Mouse (Mus musculus): ENCODE results near the gene Lrrc32. TPM values are rescaled to one million over a fixed set of nuclear protein-coding genes. Genes with fewer than 3 reads are reported as not detected.
A peak's percentile ranks its signal among the peaks of the same experiment; 100 is the strongest.

Gene Lrrc32
- polyA plus RNA-seq, 1 experiment: 7.2 TPM

GRCm38 (mm10) chr7:98523070-98523812 lies 34.2 kb downstream of the Lrrc32 start:
- H3K4me1 ChIP-seq (replicated peaks; ENCODE audit: control insufficient read depth, insufficient read depth, low read length): peaks cover 40% of the 10 kb centered on the region
- no peak for TF ChIP-seq CTCF (IDR thresholded peaks at IDR 0.05; ENCODE audit: borderline replicate concordance, control insufficient read depth, extremely low read depth, insufficient read depth, low read length, poor library complexity)
- TF ChIP-seq POLR2A (IDR thresholded peaks at IDR 0.05; ENCODE audit: control insufficient read depth, extremely low read depth, insufficient read depth, low read length, poor library complexity): no peak

GRCm38 (mm10) chr7:98523813-98524361 lies 34.8 kb downstream of the Lrrc32 start:
- Histone ChIP-seq H3K4me1 (replicated peaks; ENCODE audit: control insufficient read depth, insufficient read depth, low read length) (peaks cover 40% of the 10 kb centered on the region), H3K4me3 (ENCODE audit: control insufficient read depth, insufficient read depth, low read length) (no peak overlapping the region), H3K27ac (ENCODE audit: control insufficient read depth, insufficient read depth, low read length) (no peak overlapping the region; the same call in 1 of the 2 replicates), H3K36me3 (ENCODE audit: control insufficient read depth, insufficient read depth, low read length) (no peaks in the 10 kb centered on the region), H3K27me3 (ENCODE audit: control insufficient read depth, insufficient read depth, low read length) (no peaks in the 10 kb centered on the region)
- WGBS: 2% methylated on average over 7 of the region's 7 CpGs
- DNase-seq: peak; percentile 48
- TF ChIP-seq POLR2A (IDR thresholded peaks at IDR 0.05; ENCODE audit: control insufficient read depth, extremely low read depth, insufficient read depth, low read length, poor library complexity): no peak

More at GRCm38 (mm10) chr7:98523070-98523812, 34.2 kb downstream of the Lrrc32 start:
- Histone ChIP-seq H3K4me3 (ENCODE audit: control insufficient read depth, insufficient read depth, low read length) (no peak overlapping the region), H3K27me3 (ENCODE audit: control insufficient read depth, insufficient read depth, low read length) (no peaks in the 10 kb centered on the region), H3K36me3 (ENCODE audit: control insufficient read depth, insufficient read depth, low read length) (no peaks in the 10 kb centered on the region), H3K27ac (ENCODE audit: control insufficient read depth, insufficient read depth, low read length) (peak overlapping the region; percentile 49; the same call in 1 of the 2 replicates)
- 38% methylated on average over 8 of the region's 8 CpGs for WGBS
- DNase-seq: peak; percentile 51

- Histone ChIP-seq H3K27ac (ENCODE audit: control insufficient read depth, insufficient read depth, low read length) (no peak overlapping the region), H3K27me3 (ENCODE audit: control insufficient read depth, insufficient read depth, low read length) (no peaks in the 10 kb centered on the region), H3K36me3 (ENCODE audit: control insufficient read depth, insufficient read depth, low read length) (no peaks in the 10 kb centered on the region), H3K4me3 (ENCODE audit: control insufficient read depth, insufficient read depth, low read length) (no peak overlapping the region), H3K4me1 (replicated peaks; ENCODE audit: control insufficient read depth, insufficient read depth, low read length) (peaks cover 38% of the 10 kb centered on the region)
- TF ChIP-seq POLR2A (IDR thresholded peaks at IDR 0.05; ENCODE audit: control insufficient read depth, extremely low read depth, insufficient read depth, low read length, poor library complexity): no peak
- WGBS: 74% methylated on average over 6 of the region's 6 CpGs
- DNase-seq: no peak
Measured at GRCm38 (mm10) chr7:98524401-98524800, 35.3 kb downstream of the Lrrc32 start.

- no peak for DNase-seq
- H3K27me3 ChIP-seq (ENCODE audit: control insufficient read depth, insufficient read depth, low read length): no peaks in the 10 kb centered on the region
- no peak overlapping the region for H3K4me3 ChIP-seq (ENCODE audit: control insufficient read depth, insufficient read depth, low read length)
- peaks cover 33% of the 10 kb centered on the region for H3K4me1 ChIP-seq (replicated peaks; ENCODE audit: control insufficient read depth, insufficient read depth, low read length)
- no peak for TF ChIP-seq POLR2A (IDR thresholded peaks at IDR 0.05; ENCODE audit: control insufficient read depth, extremely low read depth, insufficient read depth, low read length, poor library complexity)
- TF ChIP-seq CTCF (IDR thresholded peaks at IDR 0.05; ENCODE audit: borderline replicate concordance, control insufficient read depth, extremely low read depth, insufficient read depth, low read length, poor library complexity): no peak
- no peak overlapping the region for H3K27ac ChIP-seq (ENCODE audit: control insufficient read depth, insufficient read depth, low read length)
- H3K36me3 ChIP-seq (ENCODE audit: control insufficient read depth, insufficient read depth, low read length): no peaks in the 10 kb centered on the region
- 93% methylated on average over 6 of the region's 6 CpGs for WGBS
Measured at GRCm38 (mm10) chr7:98524869-98525699, 36.0 kb downstream of the Lrrc32 start.

GRCm38 (mm10) chr7:98527085-98527484 lies 38.0 kb downstream of the Lrrc32 start:
- Histone ChIP-seq H3K27me3 (ENCODE audit: control insufficient read depth, insufficient read depth, low read length) (no peaks in the 10 kb centered on the region), H3K36me3 (ENCODE audit: control insufficient read depth, insufficient read depth, low read length) (no peaks in the 10 kb centered on the region), H3K4me1 (replicated peaks; ENCODE audit: control insufficient read depth, insufficient read depth, low read length) (peaks cover 35% of the 10 kb centered on the region), H3K4me3 (ENCODE audit: control insufficient read depth, insufficient read depth, low read length) (no peak overlapping the region), H3K27ac (ENCODE audit: control insufficient read depth, insufficient read depth, low read length) (no peak overlapping the region)
- TF ChIP-seq POLR2A (IDR thresholded peaks at IDR 0.05; ENCODE audit: control insufficient read depth, extremely low read depth, insufficient read depth, low read length, poor library complexity): no peak
- TF ChIP-seq CTCF (IDR thresholded peaks at IDR 0.05; ENCODE audit: borderline replicate concordance, control insufficient read depth, extremely low read depth, insufficient read depth, low read length, poor library complexity): no peak
- DNase-seq: no peak
- WGBS: 96% methylated on average over 3 of the region's 3 CpGs

- no peak for DNase-seq
- no peak overlapping the region for H3K4me3 ChIP-seq (ENCODE audit: control insufficient read depth, insufficient read depth, low read length)
- H3K4me1 ChIP-seq (replicated peaks; ENCODE audit: control insufficient read depth, insufficient read depth, low read length): peaks cover 26% of the 10 kb centered on the region
- no peak overlapping the region for H3K27ac ChIP-seq (ENCODE audit: control insufficient read depth, insufficient read depth, low read length)
- H3K36me3 ChIP-seq (ENCODE audit: control insufficient read depth, insufficient read depth, low read length): no peaks in the 10 kb centered on the region
- WGBS: 40% methylated on average over 7 of the region's 7 CpGs
- H3K27me3 ChIP-seq (ENCODE audit: control insufficient read depth, insufficient read depth, low read length): no peaks in the 10 kb centered on the region
- TF ChIP-seq POLR2A (IDR thresholded peaks at IDR 0.05; ENCODE audit: control insufficient read depth, extremely low read depth, insufficient read depth, low read length, poor library complexity) (no peak), CTCF (IDR thresholded peaks at IDR 0.05; ENCODE audit: borderline replicate concordance, control insufficient read depth, extremely low read depth, insufficient read depth, low read length, poor library complexity) (no peak)
Measured at GRCm38 (mm10) chr7:98531612-98532011, 42.5 kb downstream of the Lrrc32 start.

Measured in thymus, adult 2 months (tissue).